Mouse (Mus musculus): ENCODE measurements around the gene Cpeb3.

- no peak for TF ChIP-seq CTCF (IDR thresholded peaks at IDR 0.05; ENCODE audit: low read depth, low read length)
- no peak for TF ChIP-seq EP300 (IDR thresholded peaks at IDR 0.05; ENCODE audit: insufficient read depth, low read depth, low read length)
Measured at GRCm38 (mm10) chr19:37172566-37173130, 35.8 kb downstream of the Cpeb3 start.
